8 mouse cellular contexts compared by ENCODE assay signal in genomic region chr2:27983884-27984283, GRCm38 (mm10).
DNase-seq lines count a peak whose midpoint lies in the region; ATAC-seq and TF ChIP-seq lines count a peak whose summit lies in the region.

No protein-coding gene starts in this region.

- no peaks in the 10 kb centered on the region for H3K27me3 ChIP-seq in heart, embryonic 10.5 days (ENCODE audit: insufficient read depth, poor library complexity, severe bottlenecking)
- H3K27me3 ChIP-seq in kidney, postnatal 0 days (ENCODE audit: insufficient read depth, low read length) = no peaks in the 10 kb centered on the region

- no peaks in the 10 kb centered on the region for H3K9me3 ChIP-seq in heart, embryonic 10.5 days
- H3K9me3 ChIP-seq in kidney, postnatal 0 days (replicated peaks; ENCODE audit: low read length) = no peaks in the 10 kb centered on the region

- H3K4me2 ChIP-seq in kidney, postnatal 0 days (ENCODE audit: low read length) = no peak overlapping the region

- peak; percentile 81 for TF ChIP-seq CTCF in kidney, postnatal 0 days (IDR thresholded peaks at IDR 0.05; ENCODE audit: low read depth)

- no peak overlapping the region for H3K9ac ChIP-seq in kidney, postnatal 0 days (ENCODE audit: low read depth, low read length)

- H3K4me3 ChIP-seq in heart, embryonic 10.5 days = no peak overlapping the region
- no peak overlapping the region for H3K4me3 ChIP-seq in kidney, postnatal 0 days (replicated peaks; ENCODE audit: low read depth, low read length)

- no peak for DNase-seq in heart, embryonic 10.5 days (ENCODE audit: low spot score)
- no peak for DNase-seq in heart, adult 11 months
- DNase-seq in 416B (ENCODE audit: low read depth) = peak; percentile 11
- peak; percentile 36 for DNase-seq in adrenal gland, adult 2 months
- DNase-seq in embryo, embryonic 10 days (ENCODE audit: low spot score) = peak; percentile 65
- peak; percentile 36 for DNase-seq in kidney, postnatal 0 days (ENCODE audit: low spot score)
- DNase-seq in lung, postnatal 14 days = peak; percentile 25
- DNase-seq in Muller cell, postnatal 12 days (ENCODE audit: inconsistent ontology term) = no peak

- H3K36me3 ChIP-seq in heart, embryonic 10.5 days = peaks cover 52% of the 10 kb centered on the region
- H3K36me3 ChIP-seq in kidney, postnatal 0 days (ENCODE audit: insufficient read depth, low read length) = 0 out of 2 replicates have a peak, but pooled peaks cover 5% of the 10 kb centered on the region

- 53% methylated on average over 3 of the region's 3 CpGs for WGBS in heart, embryonic 10.5 days
- WGBS in kidney, postnatal 0 days = 42% methylated on average over 3 of the region's 3 CpGs

- ATAC-seq in kidney, postnatal 0 days (replicated peaks; ENCODE audit: low FRiP score, low read depth) = no peak

- peak overlapping the region; percentile 63 for H3K27ac ChIP-seq in heart, embryonic 10.5 days
- no peak overlapping the region for H3K27ac ChIP-seq in kidney, postnatal 0 days

- H3K4me1 ChIP-seq in heart, embryonic 10.5 days = peaks cover 19% of the 10 kb centered on the region
- no peaks in the 10 kb centered on the region for H3K4me1 ChIP-seq in kidney, postnatal 0 days (replicated peaks; ENCODE audit: insufficient read depth, low read length)

Comparison
In these comparisons a context has a peak if more than half of its experiments do, and no peak if none do; other contexts are left out.
1. DNase-seq: peak in 416B (single experiment), adrenal gland, adult 2 months (single experiment), embryo, embryonic 10 days (single experiment), kidney, postnatal 0 days (single experiment) and lung, postnatal 14 days (single experiment); none in heart, embryonic 10.5 days (single experiment), heart, adult 11 months (single experiment) and Muller cell, postnatal 12 days (single experiment).